ENCODE assay signal across 30 mouse cellular contexts in genomic region chr11:5893807-5894206, GRCm38 (mm10). TPM values are rescaled to one million over a fixed set of nuclear protein-coding genes. Genes with fewer than 3 reads are reported as not detected.
A peak's percentile ranks its signal among the peaks of the same experiment; 100 is the strongest.
DNase-seq lines count a peak whose midpoint lies in the region; ATAC-seq and TF ChIP-seq lines count a peak whose summit lies in the region.
"Had no signal": no experiment of that assay in that cellular context is flagged by ENCODE, and none has a peak within 500 bp of the region (broad histone marks: within the 10 kb centered on the region; RNA-seq: fewer than 3 reads in every experiment).

No protein-coding gene starts in this region.

- no peak for ATAC-seq in heart, embryonic 15.5 days (replicated peaks; ENCODE audit: insufficient number of reproducible peaks, insufficient read depth, low FRiP score, low read depth)
- no peak for ATAC-seq in kidney, postnatal 0 days (replicated peaks; ENCODE audit: low FRiP score, low read depth)
- ATAC-seq in liver, embryonic 12.5 days: peak; percentile 59
- peak; percentile 20; the same call in 1 of the 2 replicates for ATAC-seq in liver, embryonic 16.5 days (ENCODE audit: low read depth)
- ATAC-seq: forebrain, embryonic 16.5 days; inflammation-experienced regulatory T-cells, adult 6 months had no signal

- H3K4me1 ChIP-seq in heart, embryonic 15.5 days (replicated peaks): peaks cover 84% of the 10 kb centered on the region
- H3K4me1 ChIP-seq in kidney, postnatal 0 days (replicated peaks; ENCODE audit: insufficient read depth, low read length): peaks cover 31% of the 10 kb centered on the region
- H3K4me1 ChIP-seq in liver, embryonic 12.5 days: peaks cover 70% of the 10 kb centered on the region
- H3K4me1 ChIP-seq in liver, embryonic 16.5 days (ENCODE audit: control insufficient read depth, low read depth, low read length): peaks cover 39% of the 10 kb centered on the region
- H3K4me1 ChIP-seq in forebrain, embryonic 10.5 days: peaks cover 60% of the 10 kb centered on the region

- intact Hi-C loops in heart, postnatal 25 days (cut with DNase I): no loop called here

- no peak for TF ChIP-seq CTCF in kidney, postnatal 0 days (IDR thresholded peaks at IDR 0.05; ENCODE audit: low read depth)

- H3K27me3 ChIP-seq in heart, embryonic 15.5 days: 0 out of 2 replicates have a peak, but pooled peaks cover 5% of the 10 kb centered on the region
- H3K27me3 ChIP-seq in kidney, postnatal 0 days (ENCODE audit: insufficient read depth, low read length): no peaks in the 10 kb centered on the region
- peaks cover 45% of the 10 kb centered on the region for H3K27me3 ChIP-seq in liver, embryonic 12.5 days (replicated peaks)
- H3K27me3 ChIP-seq in liver, embryonic 16.5 days (ENCODE audit: control insufficient read depth, insufficient read depth, low read depth, low read length): peaks cover 22% of the 10 kb centered on the region
- H3K27me3 ChIP-seq in forebrain, embryonic 10.5 days (ENCODE audit: poor library complexity, severe bottlenecking): peaks cover 35% of the 10 kb centered on the region

- H3K4me2 ChIP-seq in heart, embryonic 15.5 days: no peak overlapping the region
- no peak overlapping the region for H3K4me2 ChIP-seq in kidney, postnatal 0 days (ENCODE audit: low read length)
- peak overlapping the region; percentile 51 for H3K4me2 ChIP-seq in liver, embryonic 12.5 days
- 0 out of 2 replicates have a peak overlapping the region, but pooled peaks have one; percentile 13 for H3K4me2 ChIP-seq in liver, embryonic 16.5 days (ENCODE audit: low read depth, low read length)
- H3K4me2 ChIP-seq: hindbrain, embryonic 13.5 days; midbrain, embryonic 11.5 days had no signal

- no peaks in the 10 kb centered on the region for H3K9me3 ChIP-seq in heart, embryonic 15.5 days (replicated peaks)
- H3K9me3 ChIP-seq in kidney, postnatal 0 days (replicated peaks; ENCODE audit: low read length): no peaks in the 10 kb centered on the region
- H3K9me3 ChIP-seq in liver, embryonic 12.5 days (replicated peaks): no peaks in the 10 kb centered on the region
- H3K9me3 ChIP-seq in liver, embryonic 16.5 days (replicated peaks; ENCODE audit: control insufficient read depth, low read length): no peaks in the 10 kb centered on the region
- H3K9me3 ChIP-seq in forebrain, embryonic 10.5 days: no peaks in the 10 kb centered on the region
- H3K9me3 ChIP-seq: hindbrain, embryonic 13.5 days had no signal

- H3K27ac ChIP-seq in heart, embryonic 15.5 days: peak overlapping the region; percentile 86
- no peak overlapping the region for H3K27ac ChIP-seq in kidney, postnatal 0 days
- peak overlapping the region; percentile 80 for H3K27ac ChIP-seq in liver, embryonic 12.5 days
- peak overlapping the region; percentile 22; the same call in 1 of the 2 replicates for H3K27ac ChIP-seq in liver, embryonic 16.5 days (ENCODE audit: low read length)
- no peak overlapping the region for H3K27ac ChIP-seq in forebrain, embryonic 10.5 days
- H3K27ac ChIP-seq: hindbrain, embryonic 13.5 days had no signal

- DNase-seq in heart, postnatal 25 days (ENCODE audit: low spot score): no peak
- no peak for DNase-seq in kidney, postnatal 0 days (ENCODE audit: low spot score)
- no peak for DNase-seq in kidney, postnatal 4 days
- DNase-seq in forebrain, embryonic 10.5 days (ENCODE audit: extremely low spot score, low spot score): no peak
- DNase-seq: adrenal gland, adult 2 months; cerebellum, adult 11 months; cerebellum, adult 9-11 months; gastrocnemius, postnatal 10 days; lung, adult 18-20 months; lung, postnatal 14 days; right cerebral cortex, adult 18-20 months; right cerebral cortex, postnatal 4 days; thymus, adult 18-20 months; thymus, postnatal 36 days had no signal

- no peak overlapping the region for H3K9ac ChIP-seq in heart, embryonic 15.5 days
- H3K9ac ChIP-seq in kidney, postnatal 0 days (ENCODE audit: low read depth, low read length): 0 out of 2 replicates have a peak overlapping the region, but pooled peaks have one; percentile 8
- H3K9ac ChIP-seq in liver, embryonic 12.5 days: peak overlapping the region; percentile 52; the same call in 1 of the 2 replicates
- no peak overlapping the region for H3K9ac ChIP-seq in liver, embryonic 16.5 days (ENCODE audit: low read depth, low read length)
- H3K9ac ChIP-seq: hindbrain, embryonic 13.5 days had no signal

- 54% methylated on average over 6 of the region's 6 CpGs for WGBS in heart, embryonic 15.5 days
- 70% methylated on average over 6 of the region's 6 CpGs for WGBS in kidney, postnatal 0 days
- WGBS in liver, embryonic 12.5 days (ENCODE audit: insufficient replicate concordance): 60% methylated on average over 6 of the region's 6 CpGs
- 57% methylated on average over 6 of the region's 6 CpGs for WGBS in liver, embryonic 16.5 days (ENCODE audit: insufficient replicate concordance)
- WGBS in forebrain, embryonic 10.5 days: 75% methylated on average over 6 of the region's 6 CpGs

- H3K36me3 ChIP-seq in heart, embryonic 15.5 days: no peaks in the 10 kb centered on the region
- H3K36me3 ChIP-seq in kidney, postnatal 0 days (ENCODE audit: insufficient read depth, low read length): no peaks in the 10 kb centered on the region
- H3K36me3 ChIP-seq in liver, embryonic 12.5 days: no peaks in the 10 kb centered on the region
- H3K36me3 ChIP-seq in liver, embryonic 16.5 days (ENCODE audit: control insufficient read depth, insufficient read depth): no peaks in the 10 kb centered on the region
- no peaks in the 10 kb centered on the region for H3K36me3 ChIP-seq in forebrain, embryonic 10.5 days (replicated peaks)
- H3K36me3 ChIP-seq: hindbrain, embryonic 13.5 days had no signal

- no peak overlapping the region for H3K4me3 ChIP-seq in heart, embryonic 15.5 days
- no peak overlapping the region for H3K4me3 ChIP-seq in kidney, postnatal 0 days (replicated peaks; ENCODE audit: low read depth, low read length)
- no peak overlapping the region for H3K4me3 ChIP-seq in liver, embryonic 12.5 days
- no peak overlapping the region for H3K4me3 ChIP-seq in liver, embryonic 16.5 days (ENCODE audit: low read depth, low read length)
- no peak overlapping the region for H3K4me3 ChIP-seq in forebrain, embryonic 10.5 days
- H3K4me3 ChIP-seq: hindbrain, embryonic 13.5 days had no signal

RNA-seq across cellular contexts. Expression of gene Myl7, which starts 4.8 kb away (rescaled TPM):
- 3,544 and 4,168 TPM in 2 replicates for polyA plus RNA-seq in heart, embryonic 15.5 days (2015; fragmentation: Nextera tagmentation; extraction: Ambion mirVana)
- total RNA-seq in heart, postnatal 25 days (2021): 100 to 1,000 TPM; 742 to 813 TPM
- polyA plus RNA-seq in kidney, postnatal 0 days (2015; fragmentation: Nextera tagmentation; extraction: Ambion mirVana): 1.6 and 1.9 TPM in 2 replicates
- 21.8 and 22.5 TPM in 2 replicates for polyA plus RNA-seq in liver, embryonic 12.5 days (2016; fragmentation: Nextera tagmentation; extraction: Ambion mirVana)
- 4.3 and 4.8 TPM in 2 replicates for polyA plus RNA-seq in liver, embryonic 16.5 days (2015; fragmentation: Nextera tagmentation; extraction: Ambion mirVana)
- 2.6 and 3.1 TPM in 2 replicates for polyA plus RNA-seq in forebrain, embryonic 10.5 days (2016; fragmentation: Nextera tagmentation; extraction: Ambion mirVana)
- total RNA-seq: adrenal gland, adult 2 months; common myeloid progenitor, adult 5-6 weeks; gastrocnemius, postnatal 10 days; granulocyte monocyte progenitor cell, adult 5-6 weeks; layer of hippocampus, postnatal 10 days; left cerebral cortex, postnatal 10 days; megakaryocyte progenitor cell, adult 5-6 weeks; MEL; midbrain, postnatal 0 days had no signal
- polyA plus RNA-seq: C2C12; forebrain, embryonic 16.5 days; inflammation-experienced regulatory T-cells, adult 6 months; midbrain, postnatal 0 days; neural tube, embryonic 14.5 days had no signal

RNA-seq across cellular contexts. Expression of gene Pold2, which starts 15.7 kb away (rescaled TPM):
- 96.4 and 112 TPM in 2 replicates for polyA plus RNA-seq in heart, embryonic 15.5 days (2015; fragmentation: Nextera tagmentation; extraction: Ambion mirVana)
- 10 to 100 TPM; 29.2 to 33.2 TPM for total RNA-seq in heart, postnatal 25 days (2021)
- polyA plus RNA-seq in kidney, postnatal 0 days (2015; fragmentation: Nextera tagmentation; extraction: Ambion mirVana): 74.4 and 82.6 TPM in 2 replicates
- polyA plus RNA-seq in liver, embryonic 12.5 days (2016; fragmentation: Nextera tagmentation; extraction: Ambion mirVana): 105 TPM in 2 replicates
- polyA plus RNA-seq in liver, embryonic 16.5 days (2015; fragmentation: Nextera tagmentation; extraction: Ambion mirVana): 51.8 and 52.5 TPM in 2 replicates
- polyA plus RNA-seq in forebrain, embryonic 10.5 days (2016; fragmentation: Nextera tagmentation; extraction: Ambion mirVana): 158 and 163 TPM in 2 replicates

RNA-seq across cellular contexts. Expression of gene Aebp1, which starts 32.1 kb away (rescaled TPM):
- polyA plus RNA-seq in heart, embryonic 15.5 days (2015; fragmentation: Nextera tagmentation; extraction: Ambion mirVana): 31.7 and 43.7 TPM in 2 replicates
- 10 to 100 TPM; 18.5 to 23.3 TPM for total RNA-seq in heart, postnatal 25 days (2021)
- 33.9 and 38.6 TPM in 2 replicates for polyA plus RNA-seq in kidney, postnatal 0 days (2015; fragmentation: Nextera tagmentation; extraction: Ambion mirVana)
- polyA plus RNA-seq in liver, embryonic 12.5 days (2016; fragmentation: Nextera tagmentation; extraction: Ambion mirVana): 8.5 and 9.6 TPM in 2 replicates
- 8.3 and 9.7 TPM in 2 replicates for polyA plus RNA-seq in liver, embryonic 16.5 days (2015; fragmentation: Nextera tagmentation; extraction: Ambion mirVana)
- 8.0 and 8.8 TPM in 2 replicates for polyA plus RNA-seq in forebrain, embryonic 10.5 days (2016; fragmentation: Nextera tagmentation; extraction: Ambion mirVana)
- total RNA-seq: common myeloid progenitor, adult 5-6 weeks; granulocyte monocyte progenitor cell, adult 5-6 weeks; megakaryocyte progenitor cell, adult 5-6 weeks; MEL had no signal

RNA-seq across cellular contexts. Expression of gene Polm, which starts 56.0 kb away (rescaled TPM):
- 6.0 and 7.6 TPM in 2 replicates for polyA plus RNA-seq in heart, embryonic 15.5 days (2015; fragmentation: Nextera tagmentation; extraction: Ambion mirVana)
- 1 to 10 TPM; 3.0 to 3.6 TPM for total RNA-seq in heart, postnatal 25 days (2021)
- 7.8 and 8.7 TPM in 2 replicates for polyA plus RNA-seq in kidney, postnatal 0 days (2015; fragmentation: Nextera tagmentation; extraction: Ambion mirVana)
- 2.8 and 2.9 TPM in 2 replicates for polyA plus RNA-seq in liver, embryonic 12.5 days (2016; fragmentation: Nextera tagmentation; extraction: Ambion mirVana)
- polyA plus RNA-seq in liver, embryonic 16.5 days (2015; fragmentation: Nextera tagmentation; extraction: Ambion mirVana): 1.9 and 2.0 TPM in 2 replicates
- 10.1 and 10.6 TPM in 2 replicates for polyA plus RNA-seq in forebrain, embryonic 10.5 days (2016; fragmentation: Nextera tagmentation; extraction: Ambion mirVana)

RNA-seq across cellular contexts. Expression of gene Gck, which starts 56.1 kb away (rescaled TPM):
- polyA plus RNA-seq in heart, embryonic 15.5 days (2015; fragmentation: Nextera tagmentation; extraction: Ambion mirVana): 0.72 and 2.0 TPM in 2 replicates
- 1 to 10 TPM; 7.4 to 9.4 TPM for total RNA-seq in heart, postnatal 25 days (2021)
- 0.64 and 1.0 TPM in 2 replicates for polyA plus RNA-seq in kidney, postnatal 0 days (2015; fragmentation: Nextera tagmentation; extraction: Ambion mirVana)
- polyA plus RNA-seq in liver, embryonic 12.5 days (2016; fragmentation: Nextera tagmentation; extraction: Ambion mirVana): 0.31 and 0.37 TPM in 2 replicates
- polyA plus RNA-seq in liver, embryonic 16.5 days (2015; fragmentation: Nextera tagmentation; extraction: Ambion mirVana): 0.48 and 0.57 TPM in 2 replicates
- polyA plus RNA-seq in forebrain, embryonic 10.5 days (2016; fragmentation: Nextera tagmentation; extraction: Ambion mirVana): 2.2 and 2.5 TPM in 2 replicates
- total RNA-seq: common myeloid progenitor, adult 5-6 weeks; gastrocnemius, postnatal 10 days; granulocyte monocyte progenitor cell, adult 5-6 weeks; megakaryocyte progenitor cell, adult 5-6 weeks; MEL had no signal
- polyA plus RNA-seq: C2C12; inflammation-experienced regulatory T-cells, adult 6 months had no signal

Comparison
In these comparisons a context has a peak if more than half of its experiments do, and no peak if none do; other contexts are left out.
1. H3K9ac ChIP-seq: peak in kidney, postnatal 0 days (single experiment) and liver, embryonic 12.5 days (single experiment); none in heart, embryonic 15.5 days (single experiment) and liver, embryonic 16.5 days (single experiment).
2. ATAC-seq: peak in liver, embryonic 12.5 days (single experiment) and liver, embryonic 16.5 days (single experiment); none in heart, embryonic 15.5 days (single experiment) and kidney, postnatal 0 days (single experiment).
3. H3K27ac ChIP-seq: peak in heart, embryonic 15.5 days (single experiment), liver, embryonic 12.5 days (single experiment) and liver, embryonic 16.5 days (single experiment); none in kidney, postnatal 0 days (single experiment) and forebrain, embryonic 10.5 days (single experiment).
4. H3K4me2 ChIP-seq: peak in liver, embryonic 12.5 days (single experiment) and liver, embryonic 16.5 days (single experiment); none in heart, embryonic 15.5 days (single experiment) and kidney, postnatal 0 days (single experiment).
5. RNA of gene Myl7, which starts 4.8 kb away (polyA plus RNA-seq): 3,544 to 4,168 TPM in heart, embryonic 15.5 days; 21.8 to 22.5 TPM in liver, embryonic 12.5 days, 4.3 to 4.8 TPM in liver, embryonic 16.5 days, 2.6 to 3.1 TPM in forebrain, embryonic 10.5 days and 1.6 to 1.9 TPM in kidney, postnatal 0 days; every median in the first group is over 100 times any median in the second.